Mouse (Mus musculus) heart, postnatal 4 days (tissue): ENCODE data around the gene 4930562C15Rik. TPM values are rescaled to one million over a fixed set of nuclear protein-coding genes. Genes with fewer than 3 reads are reported as not detected.

ENCODE experiments used
- DNase-seq: peaks from one replicate; pipeline ENCODE4 v3.0.0; 2021
- total RNA-seq, 2 experiments: library from RNA; stranded (reverse); gene quantifications; 2 replicates each; pipeline ENCODE4 v1.2.3; 2021

The 4930562C15Rik gene
- total RNA-seq, 2 experiments from 2014 or later = not detected

DNA sequence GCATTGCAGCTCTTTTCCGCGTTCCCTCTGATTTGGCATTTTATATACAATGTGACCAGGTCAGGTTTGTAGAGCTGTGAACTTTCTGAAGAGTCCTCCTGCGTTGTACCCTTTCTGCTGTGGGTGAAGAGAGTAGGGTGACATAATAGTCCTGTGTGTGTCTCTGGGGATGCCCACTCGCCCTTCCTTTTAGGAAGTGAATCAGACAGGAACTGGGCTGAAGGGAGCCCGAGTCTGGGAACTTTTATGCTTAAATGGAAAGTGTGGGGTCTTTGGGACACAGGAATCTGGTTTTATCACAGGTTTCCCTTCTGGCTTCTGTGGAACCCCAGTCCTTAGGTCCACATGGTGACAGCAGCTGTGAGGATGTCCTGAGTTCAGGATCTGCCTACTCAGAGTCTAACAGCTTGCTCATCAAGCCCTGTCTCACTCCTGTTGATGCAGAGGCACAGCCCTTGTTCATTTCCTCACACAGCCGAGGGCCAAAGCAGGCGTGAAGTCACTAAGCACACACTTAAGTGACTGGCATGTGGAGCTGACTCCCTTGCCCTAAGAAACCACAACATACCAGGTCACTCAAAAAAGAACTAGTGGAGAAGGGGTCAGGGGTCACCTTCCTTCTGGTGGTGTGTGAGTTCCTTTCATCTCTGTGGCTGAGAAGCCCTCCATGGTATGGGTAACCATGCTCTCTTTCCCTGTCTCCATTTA is 59.1 kb downstream of the 4930562C15Rik start:
- DNase-seq = no peak

DNA sequence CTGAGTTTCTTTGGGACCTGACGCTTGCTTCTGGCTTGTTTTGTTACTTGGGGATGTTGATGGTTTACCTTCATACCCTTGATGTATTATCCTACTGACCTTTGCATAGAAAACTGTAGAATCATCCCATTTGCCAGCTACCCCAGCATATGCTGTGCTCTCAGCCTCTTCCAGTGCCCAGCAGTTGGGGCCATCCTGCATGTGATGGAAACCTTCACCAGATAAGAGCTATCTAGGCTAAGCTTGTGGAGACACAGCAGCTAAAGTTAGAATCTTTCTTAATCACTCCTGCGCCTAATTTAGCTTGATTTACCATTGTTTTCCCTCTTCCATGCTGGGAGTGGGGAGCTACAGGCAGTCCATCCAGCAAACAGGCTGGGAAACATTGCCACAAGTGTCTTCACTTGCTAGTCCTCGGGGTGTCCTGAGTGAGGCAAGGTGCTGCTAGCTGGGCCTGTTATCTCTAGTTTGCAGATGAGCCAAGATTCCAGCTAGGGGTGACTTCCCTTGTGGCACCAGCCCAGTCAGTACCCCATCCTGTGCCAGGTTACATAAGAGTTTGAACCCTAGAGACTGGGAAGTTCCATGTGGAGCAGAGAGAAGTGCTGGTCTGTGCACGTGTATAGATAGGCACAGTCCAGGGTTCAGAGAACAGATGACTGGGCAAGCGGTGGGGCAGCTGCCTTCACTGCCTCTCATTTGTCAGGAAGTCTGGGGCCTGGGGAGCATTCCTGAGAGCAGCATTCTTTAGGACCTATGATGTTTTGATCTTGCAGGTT is 61.2 kb downstream of the 4930562C15Rik start:
- DNase-seq = peak; percentile 31

DNA sequence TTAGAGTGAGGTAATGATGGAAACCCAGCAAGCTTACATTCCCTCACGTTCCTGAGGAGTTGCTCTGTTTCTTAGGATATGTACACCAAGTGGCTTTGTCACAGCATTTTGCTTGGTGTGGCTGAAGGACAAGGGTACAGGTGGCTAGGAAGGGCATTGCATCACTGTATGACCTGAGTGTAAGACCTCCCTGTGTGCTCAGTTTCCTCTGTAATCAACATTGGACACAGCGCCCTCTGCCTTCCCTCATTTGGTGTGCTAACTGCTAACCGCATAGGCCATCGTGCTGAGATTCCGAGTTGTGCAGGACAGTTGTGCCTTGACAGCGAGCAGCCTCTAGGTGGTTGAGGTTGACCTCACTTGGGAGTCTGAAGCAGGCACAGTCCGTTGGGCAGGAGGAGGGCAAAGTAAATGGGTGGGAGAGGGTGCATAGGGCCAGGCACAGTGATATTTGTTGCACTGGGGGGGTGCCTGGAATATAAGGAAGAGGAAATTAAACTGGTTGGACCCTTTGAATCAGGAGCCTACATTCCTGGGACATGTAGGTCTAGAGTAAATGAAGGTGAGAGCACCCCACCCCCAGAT is 62.0 kb downstream of the 4930562C15Rik start:
- DNase-seq = no peak

DNA sequence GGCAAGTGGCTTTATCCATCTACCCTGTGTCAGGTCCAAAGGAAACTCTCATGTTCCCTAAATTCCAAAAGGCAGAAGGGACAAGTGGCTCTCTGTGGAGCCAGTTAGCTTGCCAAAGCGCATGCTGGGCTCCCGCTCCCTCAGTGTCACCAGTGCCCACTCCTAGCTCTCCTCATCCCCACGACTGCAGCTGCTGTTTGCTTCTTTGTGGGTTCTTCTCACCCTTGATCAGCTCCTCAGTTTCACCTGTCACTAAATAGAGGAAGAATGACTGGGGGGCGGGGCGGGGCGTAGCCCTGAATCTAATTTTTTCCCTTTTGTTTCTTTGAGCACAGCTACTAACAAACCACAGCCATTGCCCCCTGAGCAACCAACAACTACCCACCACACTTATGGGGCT is 63.7 kb downstream of the 4930562C15Rik start:
- no peak for DNase-seq

DNA sequence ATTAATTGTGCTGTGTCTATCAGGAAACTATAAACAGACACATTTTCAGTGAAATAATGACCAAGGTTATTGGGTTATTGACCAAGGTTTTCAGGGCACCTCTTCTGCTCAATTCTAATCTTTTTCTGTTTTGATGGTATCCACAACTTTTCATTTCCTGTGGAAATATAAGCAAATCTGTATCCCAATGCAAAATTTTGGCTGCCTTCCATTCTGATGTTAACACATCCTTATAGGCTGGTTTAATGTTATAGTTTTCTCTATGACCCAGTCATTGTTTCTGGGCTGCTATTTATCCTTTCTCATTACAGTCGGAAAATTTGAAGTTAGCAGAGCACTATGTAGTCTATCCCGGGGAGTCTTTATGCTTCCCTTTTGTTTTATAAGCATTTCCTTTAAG is 64.5 kb downstream of the 4930562C15Rik start:
- DNase-seq = no peak

DNA sequence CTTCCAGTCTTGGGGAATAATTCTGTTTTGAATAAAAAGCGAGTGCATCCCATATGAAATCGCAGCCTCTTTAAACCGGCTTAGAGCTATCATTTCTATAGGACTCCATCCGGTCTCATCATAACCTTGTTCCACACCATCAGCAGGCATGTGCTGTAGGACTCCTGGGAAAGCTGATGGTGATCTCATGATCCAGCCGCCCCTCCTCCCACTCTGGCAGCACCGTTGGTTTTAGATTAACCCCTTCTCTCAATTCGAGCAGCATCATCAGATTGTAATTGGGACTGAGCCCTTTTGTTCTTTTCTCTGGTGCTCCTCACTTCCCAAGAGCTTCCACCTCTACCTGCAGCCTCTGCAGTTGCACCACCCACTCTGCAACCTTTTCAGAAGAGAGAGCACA is 66.0 kb downstream of the 4930562C15Rik start:
- no peak for DNase-seq

DNA sequence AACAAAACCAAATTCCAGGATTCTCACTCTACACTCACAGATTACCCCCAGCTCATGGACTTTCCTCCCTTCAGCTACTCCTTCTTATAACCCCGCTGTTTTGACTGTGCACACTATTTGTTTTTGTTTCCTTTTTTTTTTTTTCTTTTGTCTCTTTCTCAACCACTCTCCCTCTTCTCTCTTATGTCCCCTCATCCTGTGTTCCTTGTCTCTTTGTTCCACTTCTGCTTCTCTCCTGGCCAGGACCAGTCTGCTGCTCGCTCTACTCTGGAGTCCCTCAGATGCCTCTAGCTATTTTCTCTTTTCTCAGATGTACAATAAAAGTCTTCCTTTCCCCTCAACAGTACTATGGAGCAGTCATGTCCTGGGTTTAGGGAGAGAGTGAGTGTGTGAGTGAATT is 67.2 kb downstream of the 4930562C15Rik start:
- DNase-seq = no peak

DNA sequence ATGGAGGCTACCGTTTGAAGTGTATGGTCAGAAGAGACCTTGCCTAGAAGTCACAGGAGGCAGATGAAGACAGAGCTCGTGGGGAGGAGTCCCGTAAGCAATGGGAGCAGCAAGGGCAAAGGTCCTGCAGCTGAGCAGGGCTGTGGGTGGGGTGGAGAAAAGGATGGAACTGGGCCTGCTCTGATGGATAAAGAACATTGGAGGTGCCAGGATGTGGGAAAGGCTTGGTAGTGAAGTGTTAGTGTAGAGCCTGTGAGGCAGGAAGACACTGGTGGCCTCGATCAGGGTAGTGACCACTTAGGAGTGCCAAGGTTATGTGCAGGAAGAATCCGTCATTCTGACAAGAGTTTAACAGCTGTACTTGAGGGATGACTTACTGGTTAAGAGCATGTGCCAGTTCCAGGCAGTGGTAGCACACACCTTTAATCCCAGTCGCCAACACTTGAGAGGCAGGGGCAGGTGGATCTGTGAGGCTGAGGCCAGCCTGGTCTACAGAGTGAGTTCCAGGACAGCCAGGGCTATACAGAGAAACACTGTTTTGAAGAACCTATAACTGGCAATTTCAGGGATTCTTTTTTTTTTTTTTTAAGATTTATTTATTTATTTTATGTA is 68.4 kb downstream of the 4930562C15Rik start:
- DNase-seq = no peak

DNA sequence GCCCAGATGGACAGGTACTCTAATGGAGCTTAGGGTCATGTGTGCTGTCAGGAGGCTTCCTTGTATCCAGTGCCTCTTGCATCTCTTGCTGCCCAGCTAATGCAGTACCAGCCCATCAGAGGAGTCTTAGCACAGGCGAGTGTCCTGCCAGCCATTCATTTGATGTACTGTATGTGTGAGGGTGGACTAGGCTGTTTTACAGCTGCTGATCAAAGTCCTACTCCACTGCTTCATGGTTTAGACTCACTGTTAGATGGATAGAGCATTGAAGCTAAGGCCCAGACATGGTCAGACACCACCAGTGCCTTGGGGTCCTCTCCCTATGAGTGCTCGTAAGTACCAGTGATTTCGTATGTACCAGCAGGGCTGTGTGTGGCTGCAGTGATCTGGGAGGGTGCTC is 69.7 kb downstream of the 4930562C15Rik start:
- DNase-seq = no peak

DNA sequence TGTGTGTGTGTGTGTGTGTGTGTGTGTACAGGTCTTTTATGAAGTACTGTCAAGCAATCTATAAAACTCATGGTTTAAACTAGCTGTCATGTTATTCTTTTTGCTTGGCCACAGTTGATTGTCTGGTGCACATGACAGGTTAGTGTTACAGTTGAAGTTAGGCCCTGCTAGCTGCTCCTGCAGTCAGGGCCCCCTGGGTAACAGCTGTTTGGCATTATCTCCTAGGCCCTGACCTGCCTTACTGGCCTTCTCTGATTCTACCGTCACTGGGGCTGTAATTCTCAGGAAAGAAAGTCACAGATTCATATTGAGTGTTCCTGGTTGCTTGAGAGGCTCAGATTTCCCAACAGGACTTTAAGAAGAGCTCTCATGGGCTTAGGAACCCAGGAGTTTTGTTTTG is 70.4 kb downstream of the 4930562C15Rik start:
- no peak for DNase-seq

DNA sequence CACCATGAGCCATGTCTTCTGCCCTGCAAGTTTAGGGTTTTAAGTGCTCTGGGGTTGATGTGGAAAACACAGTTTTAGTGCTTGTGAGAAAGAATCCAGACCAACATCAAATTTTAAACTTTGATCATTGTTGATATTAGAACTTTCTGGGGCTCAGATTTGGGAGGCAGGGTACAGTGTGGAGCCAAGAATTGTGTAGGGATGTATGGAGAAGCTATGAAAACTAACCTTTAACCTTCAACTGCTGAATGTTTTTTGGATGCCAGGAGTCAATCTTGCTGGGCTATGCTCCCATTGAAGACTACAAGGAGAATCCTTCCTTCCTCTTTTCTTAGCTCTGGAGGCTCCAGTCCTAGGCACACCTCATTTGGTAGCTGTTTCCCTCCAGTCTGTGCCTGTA is 71.3 kb downstream of the 4930562C15Rik start:
- DNase-seq = no peak

DNA sequence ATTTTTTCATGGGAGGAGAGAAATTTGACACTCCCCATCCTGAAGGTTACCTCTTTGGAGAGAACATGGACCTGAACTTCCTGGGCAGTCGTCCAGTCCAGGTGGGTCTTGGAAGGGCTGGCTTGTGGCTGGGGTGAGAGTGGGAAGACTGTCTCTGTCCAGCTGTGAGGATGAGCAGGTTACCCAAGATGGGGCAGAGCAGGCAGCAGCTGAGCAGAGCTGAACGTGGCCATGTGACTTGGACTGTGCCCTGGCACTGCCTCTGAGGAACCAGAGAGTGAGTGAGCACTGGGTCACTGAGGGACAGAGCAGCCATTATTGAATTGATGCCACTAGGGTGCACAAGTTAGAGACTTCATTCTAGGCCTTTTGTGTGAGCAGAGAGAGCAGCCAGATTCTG is 72.2 kb downstream of the 4930562C15Rik start:
- no peak for DNase-seq

DNA sequence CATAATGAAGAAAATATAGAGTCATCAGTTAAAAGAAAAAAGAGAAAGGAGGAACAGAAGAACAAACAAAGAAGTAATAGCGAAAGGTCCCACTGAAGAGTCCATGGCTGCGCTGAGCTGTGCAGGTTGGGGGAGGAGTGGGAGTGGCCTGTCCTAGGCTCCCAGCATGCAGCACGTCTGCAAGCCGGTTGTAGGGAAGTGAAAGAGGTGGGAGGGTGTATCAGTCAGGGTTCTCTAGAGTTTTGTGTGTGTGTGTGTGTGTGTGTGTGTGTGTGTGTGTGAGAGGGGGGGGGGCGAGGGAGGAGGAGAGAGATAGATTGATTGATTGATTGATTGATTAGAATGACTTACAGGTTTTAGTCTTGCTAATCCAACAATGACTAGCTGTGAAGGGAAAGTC is 72.8 kb downstream of the 4930562C15Rik start:
- no peak for DNase-seq

DNA sequence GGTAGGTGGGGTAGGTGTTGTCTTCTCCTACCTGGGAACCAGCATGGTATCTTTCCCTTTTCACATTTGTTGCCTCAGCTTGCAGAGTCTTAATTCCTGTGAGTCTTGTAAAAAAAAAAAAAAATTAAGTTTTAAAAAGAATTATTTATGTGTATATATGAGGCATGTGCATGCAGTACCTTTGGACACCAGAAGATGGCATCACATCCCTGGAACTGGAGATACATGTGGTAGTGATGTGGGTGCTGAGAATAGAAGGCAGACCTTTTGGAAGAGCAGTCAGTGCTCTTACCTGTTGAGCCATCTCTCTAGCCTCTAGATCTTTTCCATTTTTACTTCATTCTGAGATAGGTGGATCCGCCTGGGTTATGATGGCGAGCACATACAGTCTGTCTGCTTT is 74.5 kb downstream of the 4930562C15Rik start:
- peak; percentile 38 for DNase-seq

DNA sequence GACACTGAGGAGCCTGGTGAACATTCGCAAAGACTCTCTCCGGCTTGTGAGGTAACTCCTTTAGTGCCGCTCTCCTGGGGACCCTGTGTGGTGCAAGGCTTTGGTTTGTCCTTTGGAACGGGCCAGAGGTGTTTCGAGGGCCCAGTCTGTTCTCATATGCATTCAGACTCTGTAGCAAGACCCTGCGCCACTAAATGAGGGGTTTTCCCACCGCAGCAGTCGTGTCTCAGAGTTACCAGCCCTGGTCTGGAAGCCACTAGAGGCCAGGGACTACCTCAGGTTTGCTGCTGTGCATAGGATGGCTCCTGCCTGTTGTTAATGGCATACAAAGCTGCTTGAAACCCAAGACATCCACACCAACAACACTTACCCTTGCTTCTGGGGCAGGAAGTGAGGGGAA is 75.5 kb downstream of the 4930562C15Rik start:
- DNase-seq = no peak

DNA sequence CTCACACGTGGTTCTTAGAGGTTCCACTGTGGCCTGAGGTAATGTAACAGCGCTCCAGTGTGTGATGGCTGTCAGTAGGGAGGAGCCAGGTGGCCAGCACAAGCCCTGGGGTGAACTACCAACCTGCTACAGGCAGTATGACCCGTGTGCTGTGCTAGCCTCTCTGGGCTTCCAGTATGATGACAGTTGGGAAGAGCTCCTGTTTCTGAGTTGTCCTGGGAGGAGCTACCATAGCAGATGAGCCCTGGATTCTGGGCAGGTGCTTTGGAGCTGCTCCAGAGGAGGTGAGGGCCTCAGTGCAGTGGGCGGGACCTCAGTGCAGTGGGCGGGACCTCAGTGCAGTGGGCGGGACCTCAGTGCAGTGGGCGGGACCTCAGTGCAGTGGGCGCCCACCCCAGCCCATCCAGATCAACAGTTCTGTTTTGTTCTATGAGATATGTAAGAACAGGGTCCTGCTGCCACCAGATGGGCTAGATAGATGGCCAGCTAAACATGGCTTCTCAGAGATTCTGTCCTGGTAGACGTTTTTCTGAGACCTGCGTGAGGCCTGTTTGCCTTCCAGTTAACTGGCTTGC is 76.9 kb downstream of the 4930562C15Rik start:
- DNase-seq = no peak

DNA sequence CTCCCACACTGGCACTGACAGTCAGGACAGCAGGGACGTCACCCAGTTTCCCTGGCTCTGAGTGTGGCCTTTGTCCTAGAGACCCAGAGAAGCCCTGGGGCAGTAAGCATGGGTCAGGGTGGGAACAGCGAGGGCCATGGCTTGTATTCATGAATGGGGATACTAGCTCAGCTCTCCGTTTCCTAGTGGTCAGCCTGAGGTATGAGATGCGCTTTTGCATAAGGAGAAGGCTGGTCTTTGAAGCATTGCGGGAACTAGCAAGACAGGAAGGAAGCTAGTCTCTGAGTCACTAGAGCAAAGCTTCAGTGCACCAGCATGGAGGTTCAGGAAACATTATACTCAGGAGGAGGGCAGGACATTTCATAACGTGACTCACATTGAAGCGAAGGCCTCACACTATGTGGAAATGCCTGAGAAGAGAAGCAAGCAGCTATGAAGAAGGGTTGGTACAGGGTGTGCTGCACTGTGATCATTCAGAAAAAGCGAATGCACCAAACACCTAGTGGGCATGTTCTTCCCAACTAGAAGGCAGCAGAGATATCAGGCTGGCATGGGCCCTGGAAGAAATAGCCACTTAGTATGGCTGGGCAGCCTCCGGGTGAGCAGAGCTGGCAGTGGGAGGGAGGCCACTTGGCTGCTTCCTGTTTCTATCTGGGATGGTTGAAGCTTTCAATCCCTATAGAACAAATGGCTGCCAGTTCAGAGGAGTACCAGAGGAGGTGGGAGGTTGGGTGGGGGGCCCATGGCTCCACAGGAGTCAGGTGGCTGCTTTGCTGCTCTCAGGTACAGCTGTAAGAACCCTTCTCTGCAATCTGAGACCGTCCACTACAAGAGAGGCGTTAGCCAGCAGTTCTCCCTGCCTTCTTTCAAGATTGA is 77.9 kb downstream of the 4930562C15Rik start:
- no peak for DNase-seq

DNA sequence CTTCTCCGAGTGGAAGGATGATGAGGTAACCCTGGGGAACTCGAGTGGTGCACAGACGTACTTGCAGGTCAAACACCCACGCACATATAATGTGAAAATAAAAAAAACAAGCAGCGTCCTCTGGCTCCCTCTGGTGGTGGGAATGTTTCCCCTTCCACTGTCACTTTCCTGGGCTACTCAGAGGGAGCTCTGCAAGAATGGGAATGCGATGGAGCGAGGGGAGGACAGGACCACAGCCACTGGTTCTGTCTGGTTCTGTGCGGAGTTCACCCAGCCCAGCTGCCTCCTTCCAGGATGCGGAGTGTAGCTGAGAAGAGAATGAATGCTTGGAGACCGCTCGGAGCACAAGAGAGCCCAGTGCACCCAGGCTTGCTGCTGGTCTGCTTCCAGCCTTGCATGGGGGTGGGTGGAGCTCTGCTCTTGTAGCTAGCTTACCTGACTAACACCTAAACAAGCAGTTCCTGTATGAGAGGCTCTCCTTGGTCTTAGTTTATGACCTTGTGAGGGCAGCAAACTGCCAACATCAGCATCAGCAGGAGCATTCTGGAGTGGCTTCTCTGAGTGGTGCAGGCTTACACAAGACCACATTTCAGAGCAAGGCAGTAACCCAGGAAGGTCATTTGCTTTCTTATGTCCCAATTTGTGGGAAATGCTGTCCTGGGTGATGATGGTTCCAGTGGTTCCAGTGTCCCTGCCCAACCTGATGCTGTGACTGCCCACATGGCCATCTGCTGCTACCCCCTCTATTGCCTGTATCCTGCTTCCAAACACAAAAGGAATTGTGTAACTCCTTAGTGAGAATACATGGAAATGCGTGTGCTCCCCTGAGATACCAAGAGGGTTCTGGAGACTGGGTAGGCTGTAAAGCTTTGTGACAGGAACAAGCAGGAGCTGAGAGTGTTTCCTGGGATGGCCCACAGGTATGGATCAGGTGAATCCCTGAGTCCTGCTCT is 78.8 kb downstream of the 4930562C15Rik start:
- DNase-seq = peak; percentile 93

DNA sequence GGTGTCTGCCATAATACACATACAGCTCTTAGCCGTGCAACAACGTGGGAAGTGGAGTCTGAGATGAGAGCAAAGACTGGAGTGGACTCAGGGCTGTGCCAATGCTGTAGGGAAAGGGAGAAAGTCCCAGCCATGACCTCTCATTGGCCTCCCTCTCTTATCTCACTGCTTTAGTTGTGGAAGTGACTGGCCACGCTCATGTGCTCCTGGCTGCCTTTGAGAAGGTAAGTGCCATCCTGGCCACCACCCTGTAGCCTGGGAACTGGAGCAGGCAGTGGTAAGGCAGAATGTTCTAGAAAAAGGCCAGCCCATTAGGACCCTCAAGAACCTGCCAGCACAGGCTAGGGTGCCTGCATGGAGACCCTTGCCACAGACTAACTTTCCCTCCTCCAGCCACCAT is 80.7 kb downstream of the 4930562C15Rik start:
- no peak for DNase-seq

DNA sequence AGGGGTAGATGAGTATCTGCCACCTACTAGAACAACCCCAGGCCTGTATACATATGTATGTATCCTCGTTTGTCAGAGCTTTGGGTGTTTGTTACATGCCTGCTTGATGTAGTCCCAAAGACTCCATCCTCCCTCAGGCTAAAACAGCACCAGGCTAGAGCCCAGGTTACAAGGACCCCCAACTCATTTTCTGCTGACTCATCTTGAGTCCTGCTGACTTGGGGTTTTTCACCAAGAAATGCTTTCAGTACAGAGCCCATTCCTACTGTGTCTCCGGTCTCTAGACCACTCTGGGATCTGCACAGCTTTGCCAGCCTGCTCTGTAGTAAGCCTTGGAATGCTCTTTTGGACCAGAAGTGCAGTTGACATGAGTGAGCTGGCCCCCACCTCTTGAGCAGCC is 81.4 kb downstream of the 4930562C15Rik start:
- DNase-seq = no peak
